Mouse (Mus musculus) olfactory bulb, adult 2 months (tissue): Measurements from ENCODE around the gene Aldh3a1.

ENCODE experiments used
- CTCF ChIP-seq: fragments of 200-500 bp; IDR thresholded peaks from 2 replicates; pipeline ENCODE4 v1.5.1; 2012; ENCODE audit warnings: low read depth, mild to moderate bottlenecking, low read length, moderate library complexity; ENCODE audit not compliant: insufficient read depth
- POLR2A ChIP-seq: fragments of 200-500 bp; IDR thresholded peaks from 2 replicates; pipeline ENCODE4 v1.6.1; 2012; ENCODE audit warnings: mild to moderate bottlenecking, low read depth, low read length, moderate library complexity; ENCODE audit not compliant: insufficient read depth

DNA sequence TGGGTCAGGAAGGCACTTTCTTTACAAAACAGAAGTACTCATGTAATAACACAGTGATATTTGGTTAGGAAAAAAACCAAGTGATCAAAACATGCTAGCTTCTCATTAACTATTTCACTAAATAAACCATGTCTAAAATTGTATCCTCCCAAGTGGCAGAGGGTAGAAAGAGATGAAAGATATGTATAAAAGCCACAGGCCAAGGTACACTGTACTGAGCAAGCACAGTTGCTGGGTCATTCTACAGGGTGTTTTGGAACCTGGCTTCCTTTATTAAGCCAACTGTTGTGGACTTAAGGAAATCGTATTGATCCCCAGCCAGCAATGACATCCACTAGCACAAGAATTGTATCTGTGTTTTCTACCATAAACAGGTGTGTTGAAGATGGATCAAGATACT, 56.5 kb downstream of the Aldh3a1 start:
- TF ChIP-seq POLR2A = no peak
- no peak for TF ChIP-seq CTCF
